ENCODE assay signal across 14 mouse cellular contexts in the genomic region with DNA sequence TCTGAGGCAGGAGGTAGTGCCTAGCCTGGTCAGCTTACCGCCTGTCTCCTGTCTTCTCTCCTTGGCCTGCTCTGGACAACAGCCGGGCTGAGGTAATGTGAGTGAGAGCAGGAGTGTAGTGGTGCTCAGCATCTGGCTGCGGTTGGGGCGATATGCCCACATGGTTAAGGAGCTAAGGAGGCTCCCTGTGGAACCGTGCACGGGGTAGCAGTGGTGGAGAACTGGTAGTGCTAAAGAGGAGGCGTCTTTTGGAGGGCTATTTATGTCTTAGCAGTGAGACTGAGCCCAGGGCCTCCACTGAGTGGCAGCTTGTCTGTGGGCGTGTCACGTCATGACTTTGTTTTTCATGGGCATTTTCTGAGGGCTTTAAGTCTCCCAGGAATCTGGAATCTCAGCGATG. TPM values are rescaled to one million over a fixed set of nuclear protein-coding genes. Genes with fewer than 3 reads are reported as not detected.
DNase-seq lines count a peak whose midpoint lies in the region; ATAC-seq lines count a peak whose summit lies in the region.
"Had no signal": no experiment of that assay in that cellular context is flagged by ENCODE, and none has a peak within 500 bp of the region (broad histone marks: within the 10 kb centered on the region; RNA-seq: fewer than 3 reads in every experiment).

No protein-coding gene starts in this region.

- H3K27me3 ChIP-seq in heart, embryonic 11.5 days (ENCODE audit: control insufficient read depth, insufficient read depth, low read length), result no peaks in the 10 kb centered on the region
- no peaks in the 10 kb centered on the region for H3K27me3 ChIP-seq in hindbrain, embryonic 10.5 days (ENCODE audit: insufficient read depth, poor library complexity, severe bottlenecking)

- intact Hi-C loops in heart, postnatal 14 days (cut with DNase I), result loop anchor here (2.0 kb wide), 1 partner anchor 69 kb away; no protein-coding TSS in a partner anchor
- intact Hi-C loops in left cerebral cortex, postnatal 25 days (cut with DNase I), result loop anchor here (1.0 to 5.0 kb wide), 3 partner anchors 19 to 76 kb away; partner anchors contain the start of gene Ech1

- peaks cover 29% of the 10 kb centered on the region for H3K4me1 ChIP-seq in heart, embryonic 11.5 days (ENCODE audit: control insufficient read depth, insufficient read depth, low read length)
- H3K4me1 ChIP-seq in brown adipose tissue, adult 24 weeks (ENCODE audit: control insufficient read depth, insufficient read depth, insufficient read length, low read length), result no peaks in the 10 kb centered on the region; the same call in none of the 2 replicates
- no peaks in the 10 kb centered on the region for H3K4me1 ChIP-seq in hindbrain, embryonic 10.5 days (replicated peaks)

- peaks cover 90% of the 10 kb centered on the region for H3K36me3 ChIP-seq in heart, embryonic 11.5 days (ENCODE audit: control insufficient read depth, insufficient read depth, low read length)
- peaks cover 100% of the 10 kb centered on the region for H3K36me3 ChIP-seq in hindbrain, embryonic 10.5 days

- no peak overlapping the region for H3K4me3 ChIP-seq in heart, embryonic 11.5 days (ENCODE audit: low read depth, low read length)
- H3K4me3 ChIP-seq in brown adipose tissue, adult 24 weeks (ENCODE audit: insufficient read depth, low read depth, low read length), result no peak overlapping the region
- no peak overlapping the region for H3K4me3 ChIP-seq in hindbrain, embryonic 10.5 days

- ATAC-seq in heart, embryonic 11.5 days (replicated peaks; ENCODE audit: insufficient number of reproducible peaks, low FRiP score, low TSS enrichment), result no peak
- ATAC-seq in erythroblast, adult 5-6 weeks (replicated peaks; ENCODE audit: low FRiP score, poor library complexity, severe bottlenecking), result no peak

- WGBS in heart, embryonic 11.5 days (ENCODE audit: insufficient replicate concordance), result 81% methylated on average over 10 of the region's 10 CpGs
- WGBS in hindbrain, embryonic 10.5 days, result 89% methylated on average over 10 of the region's 10 CpGs

- no peaks in the 10 kb centered on the region; the same call in 1 of the 2 replicates for H3K9me3 ChIP-seq in heart, embryonic 11.5 days (replicated peaks; ENCODE audit: control insufficient read depth, low read length)
- no peaks in the 10 kb centered on the region for H3K9me3 ChIP-seq in hindbrain, embryonic 10.5 days

- H3K27ac ChIP-seq in heart, embryonic 11.5 days (ENCODE audit: low read depth, low read length), result peak overlapping the region; percentile 57
- H3K27ac ChIP-seq in brown adipose tissue, adult 24 weeks (replicated peaks; ENCODE audit: low read depth, low read length), result 0 out of 2 replicates have a peak overlapping the region, but pooled peaks have one; percentile 61
- no peak overlapping the region for H3K27ac ChIP-seq in hindbrain, embryonic 10.5 days
- H3K27ac ChIP-seq: liver, embryonic 14.5 days had no signal

- DNase-seq in heart, postnatal 14 days, result no peak
- DNase-seq in frontal cortex, postnatal 14 days (ENCODE audit: low spot score in 2 of 2), result peak; percentile 68 to 69
- DNase-seq in left cerebral cortex, postnatal 25 days (ENCODE audit: low spot score in 2 of 2), result peak; percentile 79 to 97
- DNase-seq in hindbrain, embryonic 10.5 days (ENCODE audit: low spot score), result no peak
- DNase-seq in kidney, postnatal 10 days, result no peak
- DNase-seq: adrenal gland, postnatal 14 days; cerebellum, adult 8-10 months; kidney, adult 2 months; retina, postnatal 1 day had no signal

- H3K9ac ChIP-seq in heart, embryonic 11.5 days (ENCODE audit: low read depth, low read length), result no peak overlapping the region
- H3K9ac ChIP-seq: liver, embryonic 14.5 days had no signal

- H3K4me2 ChIP-seq in heart, embryonic 11.5 days, result no peak overlapping the region

RNA-seq across cellular contexts. Expression of gene Capn12, which starts 22.6 kb away (rescaled TPM):
- 0.46 and 0.70 TPM in 2 replicates for polyA plus RNA-seq in heart, embryonic 11.5 days (2014; fragmentation: Nextera tagmentation; extraction: Ambion mirVana)
- under 1 TPM; 0.27 to 0.36 TPM for total RNA-seq in heart, postnatal 14 days (2021)
- polyA plus RNA-seq in brown adipose tissue, adult 24 weeks (2012; ENCODE audit: insufficient read depth, insufficient read length, missing spikeins), result 0.63 and 0.71 TPM in 2 replicates
- total RNA-seq in left cerebral cortex, postnatal 25 days (2021), result under 1 TPM; 0.32 to 0.66 TPM
- 0.40 TPM in 1 of 2 replicates, not detected in the other for polyA plus RNA-seq in hindbrain, embryonic 10.5 days (2016; fragmentation: Nextera tagmentation; extraction: Ambion mirVana)
- not detected in 2 replicates for total RNA-seq in erythroblast, adult 5-6 weeks (2015; ENCODE audit: low replicate concordance)
- total RNA-seq in erythroblast, adult 5-6 weeks (2017; ENCODE audit: low replicate concordance), result 0.26 and 0.42 TPM in 2 replicates
- total RNA-seq: megakaryocyte-erythroid progenitor cell, adult 5-6 weeks had no signal

RNA-seq across cellular contexts. Expression of gene Lgals7, which starts 40.1 kb away (rescaled TPM):
- polyA plus RNA-seq in heart, embryonic 11.5 days (2014; fragmentation: Nextera tagmentation; extraction: Ambion mirVana), result 0.82 and 1.0 TPM in 2 replicates
- total RNA-seq in heart, postnatal 14 days (2021), result 1 to 10 TPM; 3.2 to 3.6 TPM
- 2.3 TPM in 1 of 2 replicates, not detected in the other for polyA plus RNA-seq in brown adipose tissue, adult 24 weeks (2012; ENCODE audit: insufficient read depth, insufficient read length, missing spikeins)
- under 1 TPM in 1 of 2 experiments, not detected in 1; 0.50 TPM for total RNA-seq in left cerebral cortex, postnatal 25 days (2021)
- 0.97 and 4.0 TPM in 2 replicates for polyA plus RNA-seq in hindbrain, embryonic 10.5 days (2016; fragmentation: Nextera tagmentation; extraction: Ambion mirVana)
- not detected in 2 replicates for total RNA-seq in erythroblast, adult 5-6 weeks (2015; ENCODE audit: low replicate concordance)
- total RNA-seq in erythroblast, adult 5-6 weeks (2017; ENCODE audit: low replicate concordance), result not detected in 2 replicates
- total RNA-seq: megakaryocyte-erythroid progenitor cell, adult 5-6 weeks had no signal

RNA-seq across cellular contexts. Expression of gene Actn4, which starts 58.4 kb away (rescaled TPM):
- polyA plus RNA-seq in heart, embryonic 11.5 days (2014; fragmentation: Nextera tagmentation; extraction: Ambion mirVana), result 227 and 262 TPM in 2 replicates
- 100 to 1,000 TPM; 110 to 127 TPM for total RNA-seq in heart, postnatal 14 days (2021)
- polyA plus RNA-seq in brown adipose tissue, adult 24 weeks (2012; ENCODE audit: insufficient read depth, insufficient read length, missing spikeins), result 122 and 135 TPM in 2 replicates
- 100 to 1,000 TPM; 190 to 202 TPM for total RNA-seq in left cerebral cortex, postnatal 25 days (2021)
- 216 and 245 TPM in 2 replicates for polyA plus RNA-seq in hindbrain, embryonic 10.5 days (2016; fragmentation: Nextera tagmentation; extraction: Ambion mirVana)
- total RNA-seq in erythroblast, adult 5-6 weeks (2015; ENCODE audit: low replicate concordance), result 42.0 and 55.3 TPM in 2 replicates
- 45.1 and 45.4 TPM in 2 replicates for total RNA-seq in erythroblast, adult 5-6 weeks (2017; ENCODE audit: low replicate concordance)

Comparison
In these comparisons a context has a peak if more than half of its experiments do, and no peak if none do; other contexts are left out.
1. DNase-seq: peak in frontal cortex, postnatal 14 days (2 of 2) and left cerebral cortex, postnatal 25 days (2 of 2); none in heart, postnatal 14 days (0 of 2), hindbrain, embryonic 10.5 days (single experiment) and kidney, postnatal 10 days (single experiment).